Comparison of ENCODE assay signal across 7 mouse cellular contexts in genomic region chr2:142731778-142732092, GRCm38 (mm10).
A peak's percentile ranks its signal among the peaks of the same experiment; 100 is the strongest.
DNase-seq lines count a peak whose midpoint lies in the region; ATAC-seq lines count a peak whose summit lies in the region.

No protein-coding gene starts in this region.

- ATAC-seq in frontal cortex, adult (ENCODE audit: low TSS enrichment): peak; percentile 97

- peak; percentile 73 for DNase-seq in Muller cell, postnatal 12 days (ENCODE audit: inconsistent ontology term)
- peak; percentile 81 for DNase-seq in adrenal gland, postnatal 10 days
- DNase-seq in heart, postnatal 4 days: peak; percentile 54
- DNase-seq in lung, postnatal 10 days: peak; percentile 65
- DNase-seq in testis, postnatal 14 days (ENCODE audit: low spot score): peak; percentile 39
- DNase-seq in retina, embryonic 14.5 days (ENCODE audit: low spot score): no peak
